8 mouse cellular contexts compared by ENCODE assay signal in the genomic region with DNA sequence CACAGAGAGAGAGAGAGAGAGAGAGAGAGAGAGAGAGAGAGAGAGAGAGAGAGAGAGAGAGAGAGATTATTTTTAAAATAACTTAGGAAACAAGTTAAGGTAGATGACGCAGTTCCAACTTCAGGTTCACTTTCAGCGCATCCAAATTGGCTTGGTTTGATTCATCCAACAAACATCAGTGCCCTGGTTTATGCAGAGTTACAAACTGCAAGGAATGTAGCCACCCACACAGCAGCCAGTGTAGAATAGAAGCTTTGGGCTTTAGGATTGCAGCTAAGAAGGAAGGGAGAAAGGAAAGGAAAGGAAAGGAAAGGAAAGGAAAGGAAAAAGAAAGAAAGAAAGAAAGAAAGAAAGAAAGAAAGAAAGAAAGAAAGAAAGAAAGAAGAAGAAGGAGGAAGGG. TPM values are rescaled to one million over a fixed set of nuclear protein-coding genes. Genes with fewer than 3 reads are reported as not detected.
A peak's percentile ranks its signal among the peaks of the same experiment; 100 is the strongest.
DNase-seq lines count a peak whose midpoint lies in the region; ATAC-seq and TF ChIP-seq lines count a peak whose summit lies in the region.
"Not testable (repeated sequence)": the region's sequence is repeated elsewhere in the genome, so short reads cannot be mapped to it uniquely, and the experiment has no call there.

No protein-coding gene starts in this region.

- not testable (repeated sequence) for H3K4me2 ChIP-seq in heart, embryonic 13.5 days; heart, postnatal 0 days (ENCODE audit: low read depth, low read length)
- peak overlapping the region; percentile 92 for H3K4me2 ChIP-seq in myocyte (ENCODE audit: low read depth)

- not testable (repeated sequence) for TF ChIP-seq POLR2A in embryonic fibroblast, embryonic 13.5 days (IDR thresholded peaks at IDR 0.05; ENCODE audit: low read depth, low read length); myocyte (IDR thresholded peaks at IDR 0.05; ENCODE audit: insufficient read length, low read depth); small intestine, adult 2 months (IDR thresholded peaks at IDR 0.05; ENCODE audit: low read depth, low read length)

- not testable (repeated sequence) for H3K9ac ChIP-seq in heart, embryonic 13.5 days; heart, postnatal 0 days (replicated peaks; ENCODE audit: low read depth, low read length)

- not testable (repeated sequence) for TF ChIP-seq EP300 in heart, postnatal 0 days (IDR thresholded peaks at IDR 0.05; ENCODE audit: low read depth)

- H3K9me3 ChIP-seq in heart, embryonic 10.5 days; heart, embryonic 13.5 days; heart, postnatal 0 days (replicated peaks; ENCODE audit: control insufficient read depth, low read length): not testable (repeated sequence)

- not testable (repeated sequence) for TF ChIP-seq CTCF in embryonic fibroblast, embryonic 13.5 days (IDR thresholded peaks at IDR 0.05; ENCODE audit: borderline replicate concordance, insufficient read depth, low read length); heart, postnatal 0 days (IDR thresholded peaks at IDR 0.05; ENCODE audit: low read depth); small intestine, adult 2 months (IDR thresholded peaks at IDR 0.05; ENCODE audit: extremely low read depth, insufficient read length, insufficient replicate concordance, low read depth, low read length)

- peak overlapping the region; percentile 86 for H3K27ac ChIP-seq in embryonic fibroblast, embryonic 13.5 days (ENCODE audit: insufficient read depth, low read length)
- H3K27ac ChIP-seq in heart, embryonic 10.5 days = 0 out of 2 replicates have a peak overlapping the region, but pooled peaks have one; percentile 16
- H3K27ac ChIP-seq in heart, embryonic 13.5 days (replicated peaks) = peak overlapping the region; percentile 79
- H3K27ac ChIP-seq in heart, postnatal 0 days (ENCODE audit: low read depth) = peak overlapping the region; percentile 28; the same call in 1 of the 2 replicates
- 0 out of 2 replicates have a peak overlapping the region, but pooled peaks have one; percentile 12 for H3K27ac ChIP-seq in small intestine, adult 2 months (ENCODE audit: insufficient read depth, low read depth, low read length)

- ATAC-seq in heart, embryonic 13.5 days (ENCODE audit: extremely low read depth, insufficient number of reproducible peaks, low FRiP score, low TSS enrichment); heart, postnatal 0 days (ENCODE audit: insufficient read depth, low read depth): not testable (repeated sequence)

- WGBS in heart, embryonic 10.5 days = 75% methylated on average over 2 of the region's 2 CpGs
- 69% methylated on average over 2 of the region's 2 CpGs for WGBS in heart, embryonic 13.5 days
- WGBS in heart, postnatal 0 days = 61% methylated on average over 2 of the region's 2 CpGs
- WGBS in small intestine, adult 2 months = 67% methylated on average over 2 of the region's 2 CpGs

- H3K36me3 ChIP-seq in heart, embryonic 10.5 days; heart, embryonic 13.5 days; heart, postnatal 0 days (replicated peaks; ENCODE audit: control insufficient read depth, insufficient read depth, low read length); myocyte (ENCODE audit: control insufficient read depth, insufficient read depth); small intestine, adult 2 months (ENCODE audit: control insufficient read depth, insufficient read depth, low read length): not testable (repeated sequence)

- not testable (repeated sequence) for H3K4me3 ChIP-seq in embryonic fibroblast, embryonic 13.5 days (ENCODE audit: insufficient read depth, low read length); heart, embryonic 10.5 days; heart, embryonic 13.5 days; heart, postnatal 0 days (ENCODE audit: low read depth, low read length); myocyte; small intestine, adult 2 months (ENCODE audit: low read depth, low read length)

- not testable (repeated sequence) for H3ac ChIP-seq in myocyte (ENCODE audit: control insufficient read depth, insufficient read length)

- H3K4me1 ChIP-seq in embryonic fibroblast, embryonic 13.5 days (ENCODE audit: control insufficient read depth, insufficient read depth, low read length) = peaks cover 17% of the 10 kb centered on the region
- H3K4me1 ChIP-seq in heart, embryonic 10.5 days = peaks cover 38% of the 10 kb centered on the region
- peaks cover 61% of the 10 kb centered on the region for H3K4me1 ChIP-seq in heart, embryonic 13.5 days
- H3K4me1 ChIP-seq in heart, postnatal 0 days (ENCODE audit: control insufficient read depth, insufficient read depth) = peaks cover 38% of the 10 kb centered on the region; the same call in 1 of the 2 replicates
- H3K4me1 ChIP-seq in small intestine, adult 2 months (ENCODE audit: control insufficient read depth, insufficient read depth, insufficient read length, low read length) = peaks cover 16% of the 10 kb centered on the region

- not testable (repeated sequence) for H3K79me2 ChIP-seq in myocyte (ENCODE audit: control insufficient read depth, insufficient read depth)

- peak; percentile 39 for DNase-seq in 3134 (ENCODE audit: extremely low read depth, insufficient read length, low spot score)
- DNase-seq in NIH3T3 (ENCODE audit: low read depth) = peak; percentile 71
- not testable (repeated sequence) for DNase-seq in heart, embryonic 10.5 days (ENCODE audit: low spot score); heart, postnatal 0 days (ENCODE audit: low spot score)

- not testable (repeated sequence) for H3K27me3 ChIP-seq in heart, embryonic 10.5 days (ENCODE audit: insufficient read depth, poor library complexity, severe bottlenecking); heart, embryonic 13.5 days (replicated peaks); heart, postnatal 0 days (ENCODE audit: control insufficient read depth, insufficient read depth, low read length); myocyte (ENCODE audit: control insufficient read depth, insufficient read depth, insufficient read length); small intestine, adult 2 months (ENCODE audit: control insufficient read depth, insufficient read depth, low read length)

TF ChIP-seq in myocyte, 11 proteins besides CTCF, POLR2A, EP300 and RAD21:
- TF ChIP-seq MYOD1 (IDR thresholded peaks at IDR 0.05; ENCODE audit: control insufficient read depth in 1 of 3, insufficient read length in 2 of 3, low read depth in 2 of 3) = peak in 1 of 3 experiments; percentile 18

RNA-seq across cellular contexts. Expression of a gene that starts 56.9 kb away (rescaled TPM):
- polyA plus RNA-seq in embryonic fibroblast, embryonic 13.5 days (2011; ENCODE audit: insufficient read length, low read depth, missing spikeins) = 48.3 and 51.8 TPM in 2 replicates
- polyA plus RNA-seq in heart, embryonic 10.5 days (2016; fragmentation: Nextera tagmentation; extraction: Ambion mirVana) = 37.6 and 57.9 TPM in 2 replicates
- 41.8 and 45.2 TPM in 2 replicates for polyA plus RNA-seq in heart, embryonic 13.5 days (2015; fragmentation: Nextera tagmentation; extraction: Ambion mirVana)
- 80.1 and 113 TPM in 2 replicates for total RNA-seq in heart, postnatal 0 days (2014; rRNA removed; ENCODE audit: low replicate concordance)
- 29.8 and 34.2 TPM in 2 replicates for polyA plus RNA-seq in heart, postnatal 0 days (2015; fragmentation: Nextera tagmentation; extraction: Ambion mirVana)
- 13.9 TPM for polyA plus RNA-seq in myocyte (2012; fragmentation: generic; extraction: Trizol)
- 6.9 and 15.8 TPM in 2 replicates for polyA plus RNA-seq in small intestine, adult 2 months (2012; rRNA removed)

Comparison
In these comparisons a context has a peak if more than half of its experiments do, and no peak if none do; other contexts are left out.
1. H3K27ac ChIP-seq: peak in every context shown above with its lines; median percentile 86 in embryonic fibroblast, embryonic 13.5 days; 79 in heart, embryonic 13.5 days; 28 in heart, postnatal 0 days; 16 in heart, embryonic 10.5 days; 12 in small intestine, adult 2 months.